Mouse (Mus musculus) limb, embryonic 14.5 days (tissue): ENCODE results near the gene Tprg. TPM values are rescaled to one million over a fixed set of nuclear protein-coding genes. Genes with fewer than 3 reads are reported as not detected.

Experiments used
- ATAC-seq: fragments of 200-750 bp; cut with Nextera tagmentation; 2 replicates; pipeline ENCODE4 v1.8.0; 2017; ENCODE audit warnings: low read depth, moderate number of reproducible peaks, moderate TSS enrichment; ENCODE audit not compliant: low FRiP score
- DNase-seq: peaks from one replicate; pipeline ENCODE4 v3.0.0-alpha.2; 2015; ENCODE audit warnings: low spot score
- H3K27ac ChIP-seq: fragments of 300-500 bp; sonication (generic); replicated peaks from 2 replicates; pipeline ENCODE4 v1.5.1; 2014; ENCODE audit warnings: low read depth, mild to moderate bottlenecking, low read length, moderate library complexity, mixed read lengths
- H3K27me3 ChIP-seq: fragments of 300-500 bp; sonication (generic); 2 replicates; pipeline ENCODE4 v1.6.1; 2014; ENCODE audit warnings: low read length, mixed read lengths; ENCODE audit not compliant: control insufficient read depth, insufficient read depth
- H3K36me3 ChIP-seq: fragments of 300-500 bp; sonication (generic); 2 replicates; pipeline ENCODE4 v1.6.1; 2014; ENCODE audit warnings: mild to moderate bottlenecking, low read length, moderate library complexity, mixed read lengths; ENCODE audit not compliant: control insufficient read depth, insufficient read depth
- H3K4me1 ChIP-seq: fragments of 300-500 bp; sonication (generic); 2 replicates; pipeline ENCODE4 v1.6.1; 2014; ENCODE audit warnings: antibody characterized with exemption, low read length, mixed read lengths; ENCODE audit not compliant: control insufficient read depth, insufficient read depth
- H3K4me2 ChIP-seq: fragments of 300-500 bp; sonication (generic); replicated peaks from 2 replicates; pipeline ENCODE4 v1.6.1; 2014; ENCODE audit warnings: low read depth, mild to moderate bottlenecking, low read length, moderate library complexity; ENCODE audit not compliant: severe bottlenecking
- H3K4me3 ChIP-seq: fragments of 300-500 bp; sonication (generic); replicated peaks from 2 replicates; pipeline ENCODE4 v1.5.1; 2014; ENCODE audit warnings: low read length
- H3K9ac ChIP-seq: fragments of 300-500 bp; sonication (generic); 2 replicates; pipeline ENCODE4 v1.6.1; 2014; ENCODE audit warnings: mild to moderate bottlenecking, low read depth, low read length, moderate library complexity; ENCODE audit not compliant: severe bottlenecking
- H3K9me3 ChIP-seq: fragments of 300-500 bp; sonication (generic); 2 replicates; pipeline ENCODE4 v1.6.1; 2016; ENCODE audit warnings: low read length; ENCODE audit not compliant: control insufficient read depth
- POLR2A ChIP-seq: fragments of 200-500 bp; IDR thresholded peaks from 2 replicates; pipeline ENCODE4 v1.8.0; 2012; ENCODE audit warnings: inconsistent platforms, mild to moderate bottlenecking, moderate library complexity, borderline replicate concordance; ENCODE audit not compliant: insufficient read depth, insufficient read length; ENCODE audit errors: extremely low read depth
- WGBS: fragments of 180-500 bp; shearing (Covaris S2); extraction: QIAGEN DNeasy Blood & Tissue Kit; methylation state at CpG from one replicate; pipeline ENCODE4 v1.1.7; 2014; 5-methylcytosine and 5-hydroxymethylcytosine counted together
- polyA plus RNA-seq, 2 experiments: library from polyadenylated mRNA; depleted of rRNA in 1 of 2; stranded (reverse) in 1 of 2; unstranded in 1 of 2; fragments of >200 nt; fragmentation: Nextera tagmentation in 1 of 2; extraction: Ambion mirVana in 1 of 2; gene quantifications; 2 replicates each; pipeline versions ENCODE4 v1.2.1 to v1.2.3; 2012 to 2014

Tprg gene
- polyA plus RNA-seq, 2 experiments, result 1.1 to 4.3 TPM

- Histone ChIP-seq H3K4me3 (no peak overlapping the region), H3K27me3 (no peaks in the 10 kb centered on the region), H3K4me2 (no peak overlapping the region), H3K27ac (no peak overlapping the region), H3K9ac (no peak overlapping the region), H3K36me3 (no peaks in the 10 kb centered on the region), H3K4me1 (no peaks in the 10 kb centered on the region), H3K9me3 (no peaks in the 10 kb centered on the region)
- 87% methylated on average over 11 of the region's 11 CpGs for WGBS
- no peak for DNase-seq
- no peak for ATAC-seq
- TF ChIP-seq POLR2A, result no peak
Measured at GRCm38 (mm10) chr16:25295546-25295945, 8.9 kb downstream of the Tprg start.

GRCm38 (mm10) chr16:25296746-25297145 lies 10.1 kb downstream of the Tprg start:
- no peaks in the 10 kb centered on the region for H3K27me3 ChIP-seq
- no peak for DNase-seq

GRCm38 (mm10) chr16:25298204-25298603 lies 11.6 kb downstream of the Tprg start:
- Histone ChIP-seq H3K9me3 (no peaks in the 10 kb centered on the region), H3K36me3 (no peaks in the 10 kb centered on the region), H3K4me2 (no peak overlapping the region), H3K4me1 (no peaks in the 10 kb centered on the region), H3K27me3 (no peaks in the 10 kb centered on the region), H3K27ac (no peak overlapping the region), H3K4me3 (no peak overlapping the region), H3K9ac (no peak overlapping the region)
- WGBS, result 64% methylated on average over 1 of the region's 1 CpGs
- DNase-seq (no peak), ATAC-seq (no peak)
- no peak for TF ChIP-seq POLR2A

More at GRCm38 (mm10) chr16:25296746-25297145, 10.1 kb downstream of the Tprg start:
- no peak for ATAC-seq
- no peaks in the 10 kb centered on the region for H3K36me3 ChIP-seq
- H3K4me3 ChIP-seq, result no peak overlapping the region
- H3K9ac ChIP-seq, result no peak overlapping the region
- TF ChIP-seq POLR2A, result no peak
- no peaks in the 10 kb centered on the region for H3K4me1 ChIP-seq
- H3K27ac ChIP-seq, result no peak overlapping the region
- WGBS, result 79% methylated on average over 5 of the region's 5 CpGs
- H3K4me2 ChIP-seq, result no peak overlapping the region
- no peaks in the 10 kb centered on the region for H3K9me3 ChIP-seq

GRCm38 (mm10) chr16:25302616-25303015 lies 16.0 kb downstream of the Tprg start:
- H3K4me1 ChIP-seq, result no peaks in the 10 kb centered on the region
- H3K36me3 ChIP-seq, result no peaks in the 10 kb centered on the region
- H3K9me3 ChIP-seq, result no peaks in the 10 kb centered on the region
- ATAC-seq (no peak), DNase-seq (no peak)
- WGBS, result 95% methylated on average over 4 of the region's 4 CpGs
- no peaks in the 10 kb centered on the region for H3K27me3 ChIP-seq
- H3K4me3 ChIP-seq, result no peak overlapping the region
- no peak for TF ChIP-seq POLR2A
- no peak overlapping the region for H3K27ac ChIP-seq
- no peak overlapping the region for H3K9ac ChIP-seq
- H3K4me2 ChIP-seq, result no peak overlapping the region

GRCm38 (mm10) chr16:25314006-25314405 lies 27.4 kb downstream of the Tprg start:
- Histone ChIP-seq H3K9ac (no peak overlapping the region), H3K27ac (no peak overlapping the region), H3K36me3 (no peaks in the 10 kb centered on the region), H3K4me1 (no peaks in the 10 kb centered on the region), H3K4me3 (no peak overlapping the region), H3K4me2 (no peak overlapping the region), H3K9me3 (no peaks in the 10 kb centered on the region), H3K27me3 (no peaks in the 10 kb centered on the region)
- DNase-seq (no peak), ATAC-seq (no peak)
- TF ChIP-seq POLR2A, result no peak
- 68% methylated on average over 5 of the region's 5 CpGs for WGBS

GRCm38 (mm10) chr16:25315090-25315489 lies 28.5 kb downstream of the Tprg start:
- Histone ChIP-seq H3K9me3 (no peaks in the 10 kb centered on the region), H3K4me2 (no peak overlapping the region), H3K9ac (no peak overlapping the region), H3K27me3 (no peaks in the 10 kb centered on the region), H3K27ac (no peak overlapping the region), H3K36me3 (no peaks in the 10 kb centered on the region), H3K4me3 (no peak overlapping the region), H3K4me1 (no peaks in the 10 kb centered on the region)
- WGBS, result 39% methylated on average over 3 of the region's 3 CpGs
- no peak for TF ChIP-seq POLR2A
- DNase-seq (peak; percentile 12), ATAC-seq (no peak)
